Mouse (Mus musculus) stomach, embryonic 14.5 days (tissue): ENCODE results near the gene Kansl1. TPM values are rescaled to one million over a fixed set of nuclear protein-coding genes. Genes with fewer than 3 reads are reported as not detected.

Source experiments
- ATAC-seq: fragments of 200-750 bp; cut with Nextera tagmentation; 2 replicates; pipeline ENCODE4 v1.8.0; 2017; ENCODE audit warnings: low read depth, moderate TSS enrichment; ENCODE audit not compliant: insufficient number of reproducible peaks, insufficient read depth, low FRiP score
- H3K27ac ChIP-seq: fragments of 300-500 bp; sonication (generic); 2 replicates; pipeline ENCODE4 v1.5.1; 2014; ENCODE audit warnings: mild to moderate bottlenecking, low read length, moderate library complexity, mixed read lengths
- H3K27me3 ChIP-seq: fragments of 300-500 bp; sonication (generic); 2 replicates; pipeline ENCODE4 v1.6.1; 2014; ENCODE audit warnings: low read length, control low read depth, mixed read lengths; ENCODE audit not compliant: control insufficient read depth, insufficient read depth
- H3K36me3 ChIP-seq: fragments of 300-500 bp; sonication (generic); 2 replicates; pipeline ENCODE4 v1.6.1; 2014; ENCODE audit warnings: mild to moderate bottlenecking, control low read depth, low read length, moderate library complexity, mixed read lengths; ENCODE audit not compliant: control insufficient read depth, insufficient read depth
- H3K4me1 ChIP-seq: fragments of 300-500 bp; sonication (generic); 2 replicates; pipeline ENCODE4 v1.6.1; 2014; ENCODE audit warnings: low read length, control low read depth, mixed read lengths; ENCODE audit not compliant: control insufficient read depth, insufficient read depth
- H3K4me2 ChIP-seq: fragments of 300-500 bp; sonication (generic); replicated peaks from 2 replicates; pipeline ENCODE4 v1.6.1; 2014; ENCODE audit warnings: low read depth, low read length, control low read depth
- H3K4me3 ChIP-seq: fragments of 300-500 bp; sonication (generic); 2 replicates; pipeline ENCODE4 v1.5.1; 2014; ENCODE audit warnings: low read depth, low read length, control low read depth
- H3K9ac ChIP-seq: fragments of 300-500 bp; sonication (generic); replicated peaks from 2 replicates; pipeline ENCODE4 v1.6.1; 2014; ENCODE audit warnings: low read depth, mild to moderate bottlenecking, control low read depth, low read length, moderate library complexity, mixed read lengths
- H3K9me3 ChIP-seq: fragments of 300-500 bp; sonication (generic); 2 replicates; pipeline ENCODE4 v1.6.1; 2016; ENCODE audit warnings: low read depth, low read length, control low read depth; ENCODE audit not compliant: control insufficient read depth
- WGBS: fragments of 180-500 bp; shearing (Covaris S2); extraction: QIAGEN DNeasy Blood & Tissue Kit; methylation state at CpG from one replicate; pipeline ENCODE4 v1.1.7; 2014; 5-methylcytosine and 5-hydroxymethylcytosine counted together
- polyA plus RNA-seq: library from polyadenylated mRNA; unstranded; fragments of >200 nt; fragmentation: Nextera tagmentation; extraction: Ambion mirVana; gene quantifications from 2 replicates; pipeline ENCODE4 v1.2.1, GENCODE M21; 2014

Kansl1 gene
- polyA plus RNA-seq, 1 experiment from 2014 or later = 28.1 TPM

- 89% methylated on average over 3 of the region's 3 CpGs for WGBS
- no peaks in the 10 kb centered on the region for H3K4me1 ChIP-seq
These were observed 137.5 kb downstream of the Kansl1 start for GRCm38 (mm10) chr11:104331208-104331607.

GRCm38 (mm10) chr11:104330151-104330550 is 138.5 kb downstream of the Kansl1 start:
- WGBS = 83% methylated on average over 4 of the region's 4 CpGs
- Histone ChIP-seq H3K9ac (no peak overlapping the region), H3K9me3 (no peaks in the 10 kb centered on the region), H3K27ac (no peak overlapping the region), H3K27me3 (no peaks in the 10 kb centered on the region), H3K4me1 (no peaks in the 10 kb centered on the region), H3K4me3 (no peak overlapping the region), H3K36me3 (peaks cover 17% of the 10 kb centered on the region), H3K4me2 (no peak overlapping the region)
- no peak for ATAC-seq

More at GRCm38 (mm10) chr11:104331208-104331607, 137.5 kb downstream of the Kansl1 start:
- H3K9ac ChIP-seq = no peak overlapping the region
- no peak overlapping the region for H3K27ac ChIP-seq
- H3K4me2 ChIP-seq = no peak overlapping the region
- no peaks in the 10 kb centered on the region for H3K9me3 ChIP-seq
- H3K36me3 ChIP-seq = peaks cover 28% of the 10 kb centered on the region
- no peak for ATAC-seq
- no peak overlapping the region for H3K4me3 ChIP-seq
- no peaks in the 10 kb centered on the region for H3K27me3 ChIP-seq

- no peaks in the 10 kb centered on the region for H3K27me3 ChIP-seq
- H3K27ac ChIP-seq = no peak overlapping the region
- H3K4me3 ChIP-seq = no peak overlapping the region
- no peak for ATAC-seq
- peaks cover 9% of the 10 kb centered on the region for H3K36me3 ChIP-seq
- H3K9me3 ChIP-seq = no peaks in the 10 kb centered on the region
- WGBS = 77% methylated on average over 11 of the region's 11 CpGs
- H3K4me2 ChIP-seq = no peak overlapping the region
- no peak overlapping the region for H3K9ac ChIP-seq
- no peaks in the 10 kb centered on the region for H3K4me1 ChIP-seq
These were observed 139.3 kb downstream of the Kansl1 start for GRCm38 (mm10) chr11:104329185-104329926.

GRCm38 (mm10) chr11:104327946-104328345 is 140.7 kb downstream of the Kansl1 start:
- no peak for ATAC-seq
- no peaks in the 10 kb centered on the region for H3K27me3 ChIP-seq
- H3K9ac ChIP-seq = no peak overlapping the region
- H3K4me2 ChIP-seq = no peak overlapping the region
- WGBS = 80% methylated on average over 6 of the region's 6 CpGs
- H3K36me3 ChIP-seq = no peaks in the 10 kb centered on the region; the same call in none of the 2 replicates
- no peak overlapping the region for H3K27ac ChIP-seq
- H3K4me1 ChIP-seq = no peaks in the 10 kb centered on the region
- no peak overlapping the region for H3K4me3 ChIP-seq
- no peaks in the 10 kb centered on the region for H3K9me3 ChIP-seq

- H3K4me2 ChIP-seq = no peak overlapping the region
- no peak for ATAC-seq
- no peaks in the 10 kb centered on the region for H3K27me3 ChIP-seq
- no peaks in the 10 kb centered on the region for H3K9me3 ChIP-seq
- 97% methylated on average over 1 of the region's 1 CpGs for WGBS
- no peak overlapping the region for H3K4me3 ChIP-seq
- no peaks in the 10 kb centered on the region for H3K4me1 ChIP-seq
- no peak overlapping the region for H3K27ac ChIP-seq
- H3K9ac ChIP-seq = no peak overlapping the region
- no peaks in the 10 kb centered on the region; the same call in none of the 2 replicates for H3K36me3 ChIP-seq
These were observed 141.2 kb downstream of the Kansl1 start for GRCm38 (mm10) chr11:104327462-104327861.

- no peaks in the 10 kb centered on the region for H3K9me3 ChIP-seq
These were observed 146.5 kb downstream of the Kansl1 start for GRCm38 (mm10) chr11:104322142-104322541.

GRCm38 (mm10) chr11:104320511-104320910 is 148.2 kb downstream of the Kansl1 start:
- 32% methylated on average over 5 of the region's 5 CpGs for WGBS
- H3K27me3 ChIP-seq = no peaks in the 10 kb centered on the region
- peaks cover 7% of the 10 kb centered on the region; the same call in 1 of the 2 replicates for H3K4me1 ChIP-seq
- no peak overlapping the region for H3K9ac ChIP-seq
- H3K27ac ChIP-seq = no peak overlapping the region
- no peak for ATAC-seq
- H3K9me3 ChIP-seq = no peaks in the 10 kb centered on the region
- H3K4me2 ChIP-seq = no peak overlapping the region
- no peak overlapping the region for H3K4me3 ChIP-seq
- H3K36me3 ChIP-seq = no peaks in the 10 kb centered on the region

More at GRCm38 (mm10) chr11:104322142-104322541, 146.5 kb downstream of the Kansl1 start:
- ATAC-seq = no peak
- Histone ChIP-seq H3K4me1 (peaks cover 7% of the 10 kb centered on the region; the same call in 1 of the 2 replicates), H3K36me3 (no peaks in the 10 kb centered on the region), H3K4me3 (no peak overlapping the region), H3K27ac (no peak overlapping the region), H3K4me2 (no peak overlapping the region), H3K27me3 (no peaks in the 10 kb centered on the region), H3K9ac (no peak overlapping the region)
- 35% methylated on average over 4 of the region's 4 CpGs for whole genome bisulfite sequencing

GRCm38 (mm10) chr11:104318940-104319781 is 149.5 kb downstream of the Kansl1 start:
- Histone ChIP-seq H3K9ac (0 out of 2 replicates have a peak overlapping the region, but pooled peaks have one; percentile 26), H3K27ac (peak overlapping the region; percentile 63; the same call in 1 of the 2 replicates), H3K36me3 (no peaks in the 10 kb centered on the region), H3K4me2 (peak overlapping the region; percentile 55), H3K27me3 (no peaks in the 10 kb centered on the region), H3K4me1 (peaks cover 7% of the 10 kb centered on the region; the same call in 1 of the 2 replicates), H3K9me3 (no peaks in the 10 kb centered on the region), H3K4me3 (peak overlapping the region; percentile 34)
- peak; percentile 54; the same call in 1 of the 2 replicates for ATAC-seq
- 1% methylated on average over 24 of the region's 24 CpGs for WGBS
